Mouse (Mus musculus): ENCODE measurements at regions not wholly inside any gene's neighbourhood (a gene's known extent, or its start where the extent isn't known, plus 50 kb on each side); places are given as distances from the start of the nearest gene placed in this dataset.

DNA sequence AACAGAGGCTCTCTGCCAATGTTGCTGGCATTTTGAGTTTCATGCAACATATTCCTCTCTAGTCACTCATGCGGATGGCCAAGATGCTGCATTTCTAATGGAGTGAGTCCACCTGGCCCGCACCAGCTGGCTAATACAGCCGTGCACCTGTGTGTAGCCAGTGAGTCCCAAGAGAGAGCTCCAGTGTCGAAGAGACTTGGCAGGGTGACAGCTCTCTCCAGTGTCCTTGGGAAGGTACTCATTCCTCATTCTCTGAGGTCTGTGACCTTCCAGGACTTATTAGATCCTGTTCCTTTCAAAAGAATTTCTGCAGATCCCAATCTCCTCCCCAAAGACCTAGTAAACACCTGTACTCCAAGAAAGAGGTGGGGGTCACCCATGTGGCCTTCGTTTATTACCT lies 109.9 kb downstream of the Hs3st3b1 start:
- intact Hi-C loops (cut with DNase I): no loop called here
- no peak for DNase-seq

DNA sequence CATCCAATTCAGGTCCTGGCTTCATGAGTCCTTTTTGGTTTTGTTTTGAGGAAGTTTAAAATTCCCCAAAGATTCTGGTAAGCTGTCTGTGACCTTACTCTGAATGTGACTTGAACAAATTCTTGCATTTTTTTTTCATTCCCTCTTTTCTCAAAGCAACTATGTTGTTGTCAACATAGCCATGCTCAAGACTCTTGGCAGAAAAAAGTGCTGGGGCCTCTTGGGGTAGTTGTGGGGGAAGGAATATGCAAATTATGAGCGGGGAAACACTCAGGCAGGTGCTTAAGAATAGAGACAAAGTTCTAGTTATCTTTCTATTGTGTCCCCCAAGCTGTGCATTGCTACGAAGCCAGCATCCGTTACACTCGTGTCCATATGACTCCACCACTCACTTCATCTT lies 99.2 kb downstream of the Hs3st3b1 start:
- no peak for DNase-seq
- intact Hi-C loops (cut with DNase I): no loop called here

DNA sequence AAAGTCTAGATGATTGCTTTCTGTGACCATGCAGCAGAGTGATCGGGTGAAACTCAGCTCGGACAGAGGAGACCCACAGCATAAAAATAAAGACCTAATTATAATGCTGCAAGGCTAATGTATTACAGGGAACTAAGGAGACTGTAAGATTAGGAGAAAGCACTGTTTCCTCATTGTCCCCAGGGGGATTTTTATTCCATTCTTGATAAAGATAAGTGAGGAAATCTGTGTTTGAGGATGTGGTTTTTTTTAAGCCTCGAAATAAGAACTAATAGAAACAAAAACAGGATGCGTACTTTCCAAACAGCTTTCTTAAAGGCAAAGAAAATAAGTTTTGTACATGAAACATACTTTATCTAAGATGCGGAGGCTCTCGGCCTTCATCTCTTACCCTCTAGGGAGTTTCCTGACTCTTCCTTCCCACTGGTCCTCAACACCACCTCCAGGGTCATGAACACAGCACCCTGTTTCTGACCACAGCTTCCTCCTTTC lies 94.8 kb downstream of the Hs3st3b1 start:
- intact Hi-C loops (cut with DNase I): no loop called here
- no peak for DNase-seq

DNA sequence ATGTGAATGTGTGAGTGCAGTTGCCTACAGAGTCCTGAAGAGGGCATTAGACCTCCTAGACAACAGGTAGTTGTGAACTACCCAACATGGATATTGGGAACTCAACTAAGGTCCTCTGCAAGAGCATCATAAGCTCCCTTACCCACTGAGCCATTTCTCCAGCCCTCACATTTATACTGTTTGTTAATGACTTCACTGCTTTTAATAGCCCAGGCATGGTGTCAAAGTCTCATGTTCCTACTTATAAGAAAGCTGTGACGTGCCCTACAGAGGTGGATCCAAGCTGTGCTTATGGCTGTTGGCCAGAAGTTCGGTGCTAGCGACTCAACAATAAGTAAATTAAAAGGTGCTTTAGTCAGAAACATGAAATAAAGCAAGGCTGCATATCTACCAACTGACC lies 88.6 kb downstream of the Hs3st3b1 start:
- intact Hi-C loops (cut with DNase I): no loop called here
- peak in 1 of 2 experiments; percentile 8 for DNase-seq

DNA sequence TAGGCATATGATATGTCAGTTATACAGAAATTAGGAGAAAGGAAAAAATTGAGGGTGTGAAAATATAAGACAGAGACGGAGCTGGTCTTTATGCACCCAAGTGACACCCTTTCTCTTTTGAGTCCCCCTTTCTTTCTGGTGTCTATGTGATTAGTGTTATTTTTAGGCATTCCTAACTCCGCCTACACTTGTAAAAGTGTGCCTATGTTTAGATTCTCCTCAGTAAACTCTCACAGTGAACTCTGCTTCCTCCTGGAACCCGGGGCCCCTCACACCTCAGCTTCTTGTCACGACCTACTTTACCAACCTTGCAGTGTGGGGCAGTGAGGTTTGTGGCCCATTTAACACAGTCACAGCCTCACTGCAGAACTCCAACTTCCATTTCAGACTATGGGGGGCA lies 88.0 kb downstream of the Hs3st3b1 start:
- intact Hi-C loops (cut with DNase I): no loop called here
- no peak for DNase-seq

DNA sequence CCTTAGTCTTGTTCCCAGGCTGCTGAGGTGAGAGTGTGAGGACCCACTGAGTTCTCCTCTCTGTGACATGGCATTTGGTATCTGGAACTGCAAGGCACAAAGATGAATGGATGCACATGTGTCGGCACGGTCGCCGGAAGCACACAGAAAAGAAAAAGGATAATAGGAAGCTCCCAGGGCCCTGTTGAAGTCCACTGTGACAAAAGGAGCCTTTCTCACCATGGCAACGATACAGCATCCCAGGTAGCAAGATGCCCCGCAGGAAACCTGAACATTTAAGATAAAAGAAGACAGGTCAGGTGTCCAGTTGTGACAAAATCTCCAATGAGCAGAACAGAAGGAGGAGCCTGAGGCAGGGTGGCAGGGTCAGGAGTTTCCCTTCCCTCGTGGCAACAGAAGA lies 87.5 kb downstream of the Hs3st3b1 start:
- no peak for DNase-seq
- intact Hi-C loops (cut with DNase I): no loop called here
